Mouse (Mus musculus) splenic B cell, adult 2 months (primary cell): ENCODE measurements around the gene Eef1akmt2.
A peak's percentile ranks its signal among the peaks of the same experiment; 100 is the strongest.

Experiments
- DNase-seq: peaks from one replicate; pipeline ENCODE4 v3.0.0-alpha.2; 2011; ENCODE audit warnings: low read depth, low spot score
- H3K27me3 ChIP-seq: 2 replicates; pipeline ENCODE4 v1.6.1; 2012; ENCODE audit warnings: mild to moderate bottlenecking, low read length, moderate library complexity, mixed read lengths; ENCODE audit not compliant: control insufficient read depth, poor library complexity, insufficient read depth, severe bottlenecking
- H3K36me3 ChIP-seq: 2 replicates; pipeline ENCODE4 v1.6.1; 2012; ENCODE audit warnings: mild to moderate bottlenecking, low read length, moderate library complexity, mixed read lengths; ENCODE audit not compliant: control insufficient read depth, poor library complexity, insufficient read depth, severe bottlenecking

Gene Eef1akmt2

DNA sequence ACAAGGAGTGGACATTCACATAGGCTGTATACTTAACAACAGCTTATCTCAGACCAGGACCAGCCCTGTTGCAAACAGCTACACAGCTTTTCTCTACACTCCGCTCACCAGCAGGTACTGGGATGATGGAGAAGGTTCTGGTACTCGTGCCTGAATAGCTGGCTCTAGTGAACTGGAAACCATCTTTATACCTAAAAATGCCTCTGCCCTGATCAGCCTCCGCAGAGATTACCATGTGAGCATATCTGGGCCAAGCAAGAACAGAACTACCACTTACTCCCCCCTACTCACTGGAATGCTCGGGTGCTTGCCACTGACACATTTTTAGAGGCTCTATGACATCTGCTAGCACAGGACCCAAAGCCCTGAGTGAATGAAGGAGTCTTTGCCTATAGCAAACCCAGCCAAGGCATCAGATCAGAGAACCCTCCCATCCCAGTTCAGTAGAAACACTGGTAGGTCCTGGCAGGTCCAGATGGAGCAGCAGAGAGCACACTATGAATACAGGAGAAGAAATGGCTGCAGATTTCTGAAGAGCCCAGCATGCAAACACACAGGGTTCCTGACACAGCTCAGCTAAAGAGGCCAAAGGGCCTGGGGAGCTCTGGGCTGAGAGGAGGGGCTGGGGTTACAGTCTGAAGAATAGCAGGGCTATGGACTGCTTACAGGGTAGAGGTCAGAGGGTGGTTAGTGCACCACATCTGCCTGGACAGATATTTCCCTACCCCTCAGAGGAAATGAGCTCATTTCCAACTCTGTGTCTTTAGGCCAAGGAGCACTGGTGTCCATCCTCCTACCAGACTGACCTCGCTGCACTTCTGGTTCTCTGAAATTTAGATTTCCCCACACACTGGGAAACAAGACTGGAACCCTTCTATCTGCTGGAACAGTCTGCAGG lies 53.1 kb downstream of the Eef1akmt2 start:
- Histone ChIP-seq H3K27me3 (no peaks in the 10 kb centered on the region), H3K36me3 (no peaks in the 10 kb centered on the region)
- no peak for DNase-seq

DNA sequence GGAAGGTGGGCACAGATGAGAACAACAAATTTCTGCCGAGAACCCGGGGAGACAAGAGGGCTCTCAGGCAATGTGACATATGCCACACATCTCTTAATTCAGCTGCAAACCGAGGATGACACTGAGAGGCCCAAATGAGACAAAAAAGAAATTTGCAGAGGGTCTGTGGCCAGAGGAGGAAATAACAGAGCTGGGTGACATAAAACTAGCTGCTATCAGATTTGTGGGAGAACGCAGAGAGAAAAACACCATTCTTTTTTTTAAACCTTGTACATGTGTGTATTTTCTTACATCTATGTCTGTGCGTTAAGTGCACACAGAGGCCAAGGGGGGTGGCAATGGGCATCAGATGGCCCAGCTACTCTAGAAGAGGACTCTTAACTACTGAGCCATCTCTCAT lies 57.3 kb downstream of the Eef1akmt2 start:
- DNase-seq = no peak
- no peaks in the 10 kb centered on the region for H3K36me3 ChIP-seq
- no peaks in the 10 kb centered on the region for H3K27me3 ChIP-seq

DNA sequence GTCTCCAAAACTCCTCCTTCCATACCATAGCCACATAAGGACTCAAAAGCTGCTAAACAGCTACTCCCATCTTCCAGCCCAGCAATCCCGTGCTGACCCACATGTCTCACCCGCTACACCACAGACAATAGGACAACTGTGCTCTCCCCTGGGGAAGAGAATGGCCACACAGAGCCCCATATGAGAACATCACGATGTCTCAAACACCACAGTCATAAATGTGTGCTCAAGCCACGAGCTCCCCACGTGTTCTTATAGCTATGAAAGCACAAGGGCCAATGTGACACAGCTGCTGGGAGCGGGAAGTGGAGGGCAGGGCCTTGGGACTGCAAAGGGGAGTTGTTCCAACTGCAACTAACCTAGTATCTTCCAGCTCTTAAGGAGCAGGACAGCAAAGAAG lies 59.0 kb downstream of the Eef1akmt2 start:
- no peak for DNase-seq
- Histone ChIP-seq H3K27me3 (no peaks in the 10 kb centered on the region), H3K36me3 (no peaks in the 10 kb centered on the region)

DNA sequence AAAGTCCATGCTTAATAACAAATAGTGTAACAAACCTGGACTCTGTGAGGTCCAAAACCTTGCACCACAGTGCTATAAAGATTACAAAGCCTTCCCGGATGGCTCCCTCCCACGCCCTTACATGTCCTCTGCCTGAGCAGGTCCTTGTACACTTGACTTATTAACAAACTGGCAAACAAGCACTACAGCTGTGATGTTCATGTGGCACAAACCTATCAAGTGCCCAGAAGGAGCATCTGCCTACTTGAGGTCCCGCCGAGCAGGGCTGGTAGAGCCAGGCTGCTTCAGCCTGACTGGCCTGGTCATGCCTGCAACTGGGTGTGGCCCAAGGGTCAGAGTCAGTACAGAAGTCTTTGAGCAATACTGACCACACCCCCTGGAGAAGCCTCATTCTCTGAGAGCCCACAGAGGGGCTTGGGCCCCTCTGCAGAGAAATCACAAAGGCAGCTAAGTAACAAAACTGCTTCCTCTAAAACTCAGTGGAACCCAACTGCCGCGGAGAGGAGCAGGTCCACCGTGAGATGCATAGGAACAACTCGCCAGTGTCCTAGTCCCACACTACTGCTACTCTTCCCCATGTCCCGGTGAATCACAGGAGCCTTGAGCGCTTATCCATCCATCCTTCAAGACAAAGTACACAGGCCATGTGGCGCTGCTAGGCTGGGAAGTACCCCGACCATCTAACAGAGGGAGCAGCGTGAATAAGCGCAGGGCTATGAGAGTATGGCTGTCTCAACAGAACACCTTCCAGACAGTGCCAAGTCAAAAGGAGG lies 61.8 kb downstream of the Eef1akmt2 start:
- H3K27me3 ChIP-seq = no peaks in the 10 kb centered on the region
- no peak for DNase-seq
- H3K36me3 ChIP-seq = no peaks in the 10 kb centered on the region

DNA sequence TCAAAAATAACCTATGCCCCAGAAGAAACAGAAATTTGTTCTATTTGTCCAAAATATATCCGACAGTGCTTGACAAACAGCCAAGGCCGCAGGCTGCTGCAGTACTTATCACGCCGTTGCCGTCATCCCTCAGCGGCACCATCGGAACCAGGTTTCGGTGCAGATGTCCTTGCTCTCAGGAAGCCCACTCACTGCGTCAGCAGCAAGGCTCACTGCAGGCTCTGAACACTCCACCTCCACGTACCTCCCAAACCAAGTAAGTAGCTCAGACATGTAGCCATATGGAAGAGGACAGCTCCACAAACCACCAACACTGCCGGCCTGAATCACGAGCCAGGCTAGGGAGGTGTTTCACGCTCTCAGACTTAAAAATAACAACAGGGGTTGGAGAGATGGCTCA lies 63.6 kb downstream of the Eef1akmt2 start:
- Histone ChIP-seq H3K36me3 (no peaks in the 10 kb centered on the region), H3K27me3 (no peaks in the 10 kb centered on the region)
- no peak for DNase-seq

DNA sequence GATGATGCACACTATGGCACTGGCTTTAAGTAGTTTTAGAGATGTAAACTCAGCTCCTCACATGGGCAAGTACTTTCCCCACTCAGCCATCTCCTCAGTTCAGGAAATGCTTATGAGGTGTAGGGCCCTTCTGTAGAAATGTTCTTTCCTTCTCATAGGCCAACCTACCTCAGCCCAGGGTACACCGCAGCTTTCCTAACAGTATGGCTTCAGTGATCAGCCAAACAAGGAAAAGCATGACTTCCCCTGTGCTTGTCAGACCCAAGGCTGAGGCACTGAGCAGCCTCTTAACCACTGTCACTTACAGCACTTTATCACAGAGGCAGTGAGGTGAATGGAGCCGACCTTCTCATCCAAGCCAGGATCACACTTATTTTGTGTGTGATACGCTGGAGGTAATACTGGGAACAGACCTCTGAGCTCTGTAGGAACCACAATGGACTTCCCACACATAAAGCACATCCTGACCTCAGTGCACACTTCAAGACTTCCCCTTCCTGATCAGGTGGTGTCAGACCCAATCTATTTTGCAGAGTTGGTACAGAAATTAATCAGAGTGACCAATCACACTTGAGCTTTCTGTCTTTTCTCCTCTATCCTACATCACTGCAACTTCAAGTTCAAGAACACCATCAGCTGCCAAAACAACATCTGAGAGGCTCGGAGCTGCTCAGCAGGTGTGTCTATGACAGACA lies 64.8 kb downstream of the Eef1akmt2 start:
- peak; percentile 25 for DNase-seq
- no peaks in the 10 kb centered on the region for H3K36me3 ChIP-seq
- no peaks in the 10 kb centered on the region for H3K27me3 ChIP-seq

DNA sequence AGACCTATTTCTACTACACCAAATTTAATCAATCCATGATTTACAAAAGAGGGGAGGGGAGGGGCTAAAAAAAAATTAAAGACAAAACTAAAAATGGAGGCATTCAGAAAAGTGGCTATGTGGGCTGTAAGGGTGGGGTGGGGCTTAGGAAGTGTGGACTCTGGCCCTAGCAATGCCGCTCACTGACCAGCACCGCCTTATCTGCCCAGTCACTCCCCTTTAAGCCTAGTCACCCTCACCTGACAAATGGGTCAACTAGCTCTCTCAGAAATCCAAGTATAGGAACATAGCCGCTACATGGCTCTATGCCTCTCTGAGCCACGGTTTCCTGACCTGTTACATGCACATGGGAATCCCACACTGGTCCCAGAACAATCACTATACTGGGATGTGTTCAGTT lies 65.5 kb downstream of the Eef1akmt2 start:
- H3K27me3 ChIP-seq = no peaks in the 10 kb centered on the region
- no peak for DNase-seq
- H3K36me3 ChIP-seq = no peaks in the 10 kb centered on the region

DNA sequence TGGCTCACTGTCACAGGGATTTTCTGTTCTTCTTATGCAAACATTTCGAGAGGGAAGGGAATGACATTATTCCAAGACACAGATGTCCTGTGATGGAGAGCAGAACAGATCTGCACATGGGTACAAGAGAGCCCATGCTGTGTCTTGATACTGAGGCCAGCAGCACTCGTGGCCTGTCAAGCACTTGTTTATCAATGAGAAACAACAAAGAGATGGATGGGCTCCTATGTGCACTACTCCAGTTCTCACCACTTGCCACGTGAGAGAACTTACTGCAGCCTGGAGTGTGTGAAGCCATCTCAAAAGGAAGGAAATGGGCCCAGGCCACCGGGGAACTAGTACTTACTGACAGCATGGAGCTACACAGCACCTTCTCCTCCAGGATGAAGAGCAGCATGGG lies 66.0 kb downstream of the Eef1akmt2 start:
- DNase-seq = no peak
- Histone ChIP-seq H3K27me3 (no peaks in the 10 kb centered on the region), H3K36me3 (no peaks in the 10 kb centered on the region)

DNA sequence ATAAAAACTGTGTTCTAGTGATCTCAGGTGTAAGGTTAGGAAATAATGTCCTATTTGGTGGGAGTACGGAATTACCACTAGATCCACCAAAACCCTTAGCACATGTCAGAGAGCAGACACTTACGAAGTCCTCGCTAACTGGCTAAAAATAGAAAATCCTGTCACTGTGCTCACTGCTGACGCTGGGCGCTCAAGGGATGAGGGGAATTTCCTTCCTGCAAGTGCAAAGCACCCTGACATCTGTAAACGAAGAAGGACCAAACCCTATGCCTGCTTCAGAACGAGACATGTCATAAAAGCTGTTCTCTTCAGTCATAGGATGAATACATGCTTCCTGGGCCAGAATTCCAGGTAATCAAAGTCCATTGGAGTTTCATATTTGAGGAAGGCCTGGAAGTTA lies 66.5 kb downstream of the Eef1akmt2 start:
- Histone ChIP-seq H3K27me3 (no peaks in the 10 kb centered on the region), H3K36me3 (no peaks in the 10 kb centered on the region)
- peak; percentile 17 for DNase-seq

DNA sequence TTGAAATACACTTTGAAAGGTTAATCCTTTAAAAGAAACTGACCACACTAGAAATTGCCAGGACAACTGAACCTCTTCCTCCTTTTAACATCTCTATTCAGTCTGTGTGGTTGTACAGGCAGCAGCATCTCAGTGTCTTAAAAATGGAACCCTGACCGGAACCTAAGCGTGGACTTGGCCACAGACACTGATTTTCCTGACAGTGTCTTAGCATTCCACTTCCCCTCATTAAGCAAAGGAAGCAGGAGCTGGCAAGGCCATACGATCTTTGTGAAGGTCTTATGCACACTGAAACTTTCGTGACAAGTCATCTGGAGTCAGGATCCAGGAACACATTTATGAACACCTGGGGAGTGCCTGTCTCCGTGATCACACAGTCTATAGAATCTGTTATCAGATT lies 68.4 kb downstream of the Eef1akmt2 start:
- DNase-seq = no peak
- H3K27me3 ChIP-seq = no peaks in the 10 kb centered on the region
- no peaks in the 10 kb centered on the region for H3K36me3 ChIP-seq

DNA sequence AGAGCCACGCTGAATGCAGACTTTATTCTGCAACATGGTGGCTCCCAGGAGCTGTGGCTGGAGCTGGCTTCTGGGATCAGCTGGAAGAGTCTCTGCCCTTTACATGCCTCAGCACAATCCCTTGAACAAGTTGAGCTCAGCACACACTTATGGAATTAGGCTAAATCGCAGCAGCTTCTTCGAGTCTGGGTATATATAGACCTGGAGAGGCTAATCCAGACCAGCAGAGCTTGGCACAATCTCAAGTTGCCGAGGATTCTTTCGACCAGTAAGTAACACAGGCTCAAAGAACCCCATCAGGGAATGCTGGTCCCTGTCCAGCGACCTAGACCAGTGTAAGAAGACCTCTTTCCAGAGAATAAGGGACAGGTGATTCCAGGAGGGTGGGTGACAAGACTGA lies 70.6 kb downstream of the Eef1akmt2 start:
- no peaks in the 10 kb centered on the region for H3K27me3 ChIP-seq
- peaks cover 2% of the 10 kb centered on the region; the same call in 1 of the 2 replicates for H3K36me3 ChIP-seq
- no peak for DNase-seq

DNA sequence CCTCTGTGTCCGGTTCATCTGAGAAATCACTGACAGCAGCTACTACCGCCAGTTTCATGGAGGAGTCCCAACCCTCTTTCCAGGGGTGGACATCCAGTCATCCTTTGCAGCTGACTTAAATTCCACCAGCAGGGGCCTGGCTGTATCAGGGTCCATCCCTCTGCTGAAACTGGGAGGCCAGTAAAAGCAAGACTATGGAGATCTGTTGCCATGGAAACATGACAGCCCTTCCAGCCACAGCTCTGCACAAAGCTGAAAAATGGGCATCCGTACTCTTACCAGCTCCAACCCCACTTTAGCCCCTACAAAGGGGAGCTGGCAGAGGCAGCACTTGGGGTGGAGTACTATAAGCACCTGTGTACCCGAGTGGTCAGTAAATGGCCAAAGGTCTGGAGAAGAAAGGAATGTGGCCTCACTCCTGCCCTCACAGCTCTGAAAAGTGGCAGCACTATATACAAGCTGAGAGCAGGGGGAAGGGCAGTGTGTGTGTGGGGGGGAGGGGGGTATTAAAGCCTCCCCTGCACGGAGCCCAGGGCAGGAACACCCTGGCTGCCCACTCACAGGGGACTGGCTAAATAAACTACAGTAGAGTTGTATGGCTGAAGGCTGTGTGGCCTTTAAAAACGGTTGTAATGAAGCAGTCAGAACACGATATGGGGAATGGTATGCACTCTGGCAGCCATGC lies 71.2 kb downstream of the Eef1akmt2 start:
- DNase-seq = no peak
- peaks cover 2% of the 10 kb centered on the region; the same call in 1 of the 2 replicates for H3K36me3 ChIP-seq
- no peaks in the 10 kb centered on the region for H3K27me3 ChIP-seq

DNA sequence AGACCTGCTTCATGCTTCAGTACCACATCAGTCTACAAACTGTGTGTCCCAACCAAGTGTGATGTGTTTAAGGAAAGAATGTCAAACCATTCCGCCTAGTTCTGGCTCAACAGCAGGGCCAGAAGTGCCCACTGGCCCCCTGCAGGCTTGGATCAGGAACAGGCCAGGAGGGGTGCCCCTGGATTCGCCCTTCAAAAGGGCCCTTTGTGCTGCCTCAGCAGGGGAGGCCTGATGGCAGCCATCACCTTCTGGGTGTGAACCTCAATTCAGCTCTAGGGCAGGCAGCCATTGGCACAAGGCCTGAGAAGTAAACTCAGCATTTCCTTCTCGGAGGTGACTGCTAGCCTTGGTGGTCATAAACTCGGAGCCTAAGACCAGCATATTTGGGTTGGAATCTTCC lies 71.9 kb downstream of the Eef1akmt2 start:
- no peak for DNase-seq
- Histone ChIP-seq H3K27me3 (no peaks in the 10 kb centered on the region), H3K36me3 (peaks cover 6% of the 10 kb centered on the region)

DNA sequence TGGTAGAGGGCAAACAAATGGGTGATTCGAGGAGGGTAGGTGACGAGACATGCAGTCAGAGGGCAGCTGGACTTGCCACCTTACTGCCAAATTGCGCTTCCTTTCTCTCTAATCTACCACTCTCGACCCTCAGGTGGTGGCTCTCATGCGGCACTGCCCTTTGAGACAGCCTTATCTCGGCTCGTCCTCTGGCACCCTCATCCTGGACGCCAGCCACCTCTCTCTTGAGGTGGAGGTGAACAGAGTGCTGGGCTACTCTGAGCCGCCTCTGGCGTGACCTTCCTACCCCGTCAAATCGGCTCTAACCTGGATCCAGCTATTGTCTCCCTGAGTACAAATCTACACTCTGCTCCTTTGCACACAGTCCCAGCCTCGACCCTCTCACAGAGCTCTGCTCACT lies 73.8 kb downstream of the Eef1akmt2 start:
- DNase-seq = no peak
- Histone ChIP-seq H3K36me3 (peaks cover 7% of the 10 kb centered on the region), H3K27me3 (no peaks in the 10 kb centered on the region)
